Mouse (Mus musculus) ES-CJ7 (cell line): ENCODE data around the gene Ret.

Experiments used
- DNase-seq: peaks from one replicate; pipeline ENCODE4 v3.0.0; 2011; ENCODE audit warnings: low read depth, low spot score

Ret gene

DNA sequence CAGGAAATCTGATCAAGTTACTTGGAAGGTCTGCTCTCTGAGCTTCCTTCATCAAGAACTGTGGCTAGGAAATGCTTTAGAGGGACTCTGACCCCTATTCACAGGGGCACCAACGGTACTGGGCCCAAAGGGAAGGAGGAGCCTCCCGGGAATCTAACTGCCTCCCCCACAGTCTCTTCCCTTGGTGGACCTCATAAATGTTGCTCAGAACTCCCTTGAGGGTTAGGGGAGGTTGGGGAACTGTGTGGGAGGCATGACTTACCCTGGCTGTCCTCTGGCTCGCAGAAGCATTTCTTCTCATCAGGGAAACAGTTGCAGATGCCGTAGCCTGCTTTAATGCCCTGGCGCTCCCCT is 23.6 kb downstream of the Ret start:
- no peak for DNase-seq

DNA sequence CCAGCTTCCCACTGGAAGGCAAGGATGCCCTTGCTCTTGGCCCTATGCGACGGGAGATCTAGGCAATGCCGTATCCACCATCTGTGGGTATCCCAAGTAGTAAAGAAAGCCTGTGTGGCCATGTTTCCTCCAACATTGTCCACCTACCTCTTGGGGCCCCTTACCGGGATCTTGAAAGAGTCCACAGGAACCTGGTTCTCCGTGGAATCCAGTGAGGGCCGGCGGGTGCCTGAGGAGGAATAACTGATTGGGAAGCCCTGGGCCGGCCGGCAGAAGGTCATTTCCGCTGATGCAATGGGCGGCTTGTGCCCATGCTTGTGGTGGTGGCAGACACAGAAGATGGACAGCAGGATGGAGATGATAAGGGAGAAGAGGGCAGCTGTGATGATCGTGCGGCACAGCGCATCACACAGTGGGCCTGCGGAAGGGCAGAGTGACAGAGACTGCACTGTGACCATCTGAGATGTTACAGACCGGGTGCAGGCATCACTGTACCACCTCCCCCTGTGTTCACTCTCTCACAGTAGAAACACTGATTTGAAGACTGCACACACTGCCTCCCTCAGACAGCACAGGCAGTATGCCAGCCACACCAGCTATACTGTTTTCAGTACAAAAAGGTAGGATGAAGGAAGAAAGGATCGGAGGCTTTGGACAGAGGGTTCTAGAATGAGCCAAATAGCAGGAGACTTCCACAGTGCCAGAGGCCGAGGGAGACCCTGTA is 24.1 kb downstream of the Ret start:
- DNase-seq = no peak

DNA sequence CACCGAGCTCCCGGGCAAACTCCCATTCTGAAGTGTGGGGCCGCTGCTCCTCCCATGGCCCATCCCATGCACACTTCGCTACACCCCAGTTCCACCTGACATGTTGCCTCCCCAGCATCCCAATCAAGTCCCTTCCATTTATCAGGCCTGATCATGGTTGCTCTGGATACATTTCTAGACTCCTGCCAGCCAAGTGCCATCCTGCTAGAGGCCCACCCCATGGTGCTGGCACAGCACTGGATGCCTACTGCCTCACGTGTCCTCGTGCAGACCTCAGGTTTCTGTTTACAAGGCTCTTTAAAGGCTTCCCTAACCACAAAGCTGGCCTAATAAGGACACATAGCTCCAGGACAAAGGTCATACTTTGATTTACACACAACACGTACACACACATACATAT is 26.1 kb downstream of the Ret start:
- no peak for DNase-seq

DNA sequence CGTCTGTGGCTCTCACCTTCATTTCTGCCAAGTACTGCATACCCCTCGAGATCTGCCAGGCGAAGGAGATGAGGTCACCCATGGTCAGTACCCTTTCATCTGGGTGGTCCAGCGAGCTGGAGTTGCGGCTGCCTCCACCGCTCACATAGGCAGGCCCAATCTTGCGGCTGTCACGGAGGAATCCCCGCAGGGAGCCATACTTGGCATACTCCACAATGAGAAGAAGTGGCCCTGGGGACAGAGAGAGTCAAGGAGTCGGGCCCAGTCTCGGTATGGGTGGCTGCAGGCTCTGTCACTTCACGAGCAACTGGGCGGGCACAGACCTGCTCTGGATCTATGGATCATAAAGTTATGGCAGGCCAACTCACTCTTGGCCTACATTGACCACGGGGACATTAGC is 29.4 kb downstream of the Ret start:
- no peak for DNase-seq

DNA sequence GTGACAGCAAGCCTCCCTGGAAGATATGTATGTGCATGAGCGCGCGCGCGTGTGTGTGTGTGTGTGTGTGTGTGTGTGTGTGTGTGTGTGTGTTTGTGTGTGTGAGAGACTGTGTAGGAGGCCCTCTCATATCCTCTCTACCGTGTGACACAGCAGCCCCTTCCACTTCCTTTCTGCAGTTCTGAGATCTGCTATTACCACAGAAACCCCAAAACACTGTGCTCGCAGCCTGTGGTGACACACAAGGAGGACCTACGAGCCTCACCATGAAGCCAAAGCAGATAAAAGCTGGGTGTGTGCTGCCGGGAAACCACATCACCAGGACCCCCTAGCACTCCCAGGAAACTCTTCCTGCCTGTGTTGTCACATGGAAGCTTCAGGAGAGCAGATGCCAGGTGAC is 30.5 kb downstream of the Ret start:
- DNase-seq = no peak

DNA sequence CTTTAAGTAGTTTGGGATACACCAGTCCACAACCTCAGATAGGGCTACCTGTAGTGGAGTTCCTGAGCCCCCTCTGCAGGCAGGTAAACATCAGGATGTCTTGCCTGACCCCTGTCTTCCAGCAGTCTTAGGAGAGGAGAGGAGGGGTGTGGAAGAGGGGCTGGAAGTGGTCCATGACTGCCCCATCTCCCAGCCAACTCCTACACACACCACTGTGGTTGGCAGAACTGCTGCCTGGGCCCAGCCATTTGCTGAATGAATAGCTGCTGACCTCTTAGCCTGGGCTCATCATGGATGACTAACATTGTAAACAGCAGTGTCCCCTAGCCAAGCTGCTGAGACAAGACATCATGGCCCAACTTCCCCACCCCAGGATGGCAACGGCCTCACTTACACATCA is 32.0 kb downstream of the Ret start:
- no peak for DNase-seq

DNA sequence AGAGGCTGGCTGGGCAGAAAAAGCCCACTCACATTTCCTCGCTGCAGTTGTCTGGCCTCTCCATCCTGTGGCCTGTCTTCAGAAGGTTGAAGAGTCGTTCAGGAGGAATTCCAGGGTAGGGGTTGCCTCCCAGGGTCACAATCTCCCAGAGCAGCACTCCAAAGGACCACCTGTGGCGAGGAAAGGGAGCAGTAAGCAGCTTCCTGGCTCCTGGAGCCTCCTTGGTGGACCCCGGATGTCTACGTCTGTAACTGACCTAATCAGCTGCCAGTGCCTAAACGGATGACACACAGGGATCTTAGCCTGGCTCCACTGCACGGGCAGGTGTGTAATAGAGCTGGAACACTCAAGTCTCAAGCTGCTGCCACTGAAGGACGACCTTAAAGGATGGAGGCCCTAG is 32.8 kb downstream of the Ret start:
- no peak for DNase-seq

DNA sequence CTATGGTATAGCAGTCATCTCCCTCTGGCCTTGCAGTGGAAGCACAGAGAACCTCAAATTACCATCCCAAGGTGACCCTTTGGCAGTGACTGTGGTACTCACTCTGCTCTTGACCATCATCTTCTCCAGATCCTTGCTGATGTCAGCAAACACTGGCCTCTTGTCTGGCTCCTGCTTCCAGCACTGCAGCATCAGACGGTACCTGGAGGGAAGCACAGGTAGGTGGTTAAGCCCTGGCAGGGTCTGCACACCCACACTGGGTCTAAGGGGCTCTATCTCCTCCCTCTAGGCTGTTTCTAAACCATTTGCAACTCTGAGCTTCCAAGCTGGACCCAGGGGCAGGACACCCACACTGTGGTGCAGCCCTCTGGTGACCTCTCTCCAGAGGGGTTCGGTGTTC is 34.4 kb downstream of the Ret start:
- DNase-seq = no peak

DNA sequence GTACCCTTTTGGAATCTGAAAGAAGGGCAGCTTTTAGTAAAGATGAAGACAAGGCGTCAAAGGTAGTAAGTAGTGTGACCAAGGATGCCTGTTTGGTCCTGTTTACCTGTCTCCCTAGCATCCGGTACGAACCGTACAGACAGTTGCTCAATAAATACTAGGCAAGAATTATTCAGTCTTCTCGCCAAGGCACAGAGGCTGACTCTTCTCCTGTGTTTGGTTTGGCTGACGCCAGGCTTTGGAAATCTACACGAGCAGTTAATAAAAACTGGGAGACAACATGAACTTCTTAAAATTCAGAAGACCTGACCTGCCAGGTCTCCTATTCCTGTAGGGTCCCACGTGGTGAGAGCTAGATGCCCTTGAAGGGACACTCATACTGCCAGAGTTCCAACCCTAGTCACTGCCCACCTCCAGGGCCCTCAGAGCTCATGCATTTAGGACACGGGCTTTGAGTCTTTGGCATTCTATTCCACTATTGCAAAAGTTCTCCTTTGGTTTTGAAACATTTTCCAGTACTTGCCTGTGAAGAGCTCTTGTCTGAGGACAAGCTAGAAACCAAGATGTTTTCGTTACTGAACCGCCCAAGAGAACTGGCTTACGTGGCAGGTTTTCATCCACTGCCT is 34.9 kb downstream of the Ret start:
- no peak for DNase-seq

DNA sequence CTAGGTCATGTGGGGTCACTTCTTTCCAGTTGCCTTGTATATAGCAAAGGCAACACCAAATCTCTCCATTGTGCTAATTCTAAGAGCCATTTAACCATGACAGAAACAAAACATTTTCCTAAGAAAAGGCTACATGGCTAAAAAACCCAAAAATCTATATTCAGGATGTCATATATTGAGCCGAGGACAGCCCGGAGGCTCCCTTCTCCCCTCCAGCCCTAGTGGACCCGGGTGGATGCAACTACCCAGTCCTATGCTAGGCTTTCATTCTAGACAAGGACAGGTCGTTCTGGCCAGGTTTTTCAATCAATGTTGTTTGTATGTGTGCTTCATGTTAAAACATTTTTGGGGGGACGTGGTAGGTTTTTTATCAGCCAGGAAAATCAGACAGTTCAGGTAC is 44.4 kb downstream of the Ret start:
- DNase-seq = no peak

DNA sequence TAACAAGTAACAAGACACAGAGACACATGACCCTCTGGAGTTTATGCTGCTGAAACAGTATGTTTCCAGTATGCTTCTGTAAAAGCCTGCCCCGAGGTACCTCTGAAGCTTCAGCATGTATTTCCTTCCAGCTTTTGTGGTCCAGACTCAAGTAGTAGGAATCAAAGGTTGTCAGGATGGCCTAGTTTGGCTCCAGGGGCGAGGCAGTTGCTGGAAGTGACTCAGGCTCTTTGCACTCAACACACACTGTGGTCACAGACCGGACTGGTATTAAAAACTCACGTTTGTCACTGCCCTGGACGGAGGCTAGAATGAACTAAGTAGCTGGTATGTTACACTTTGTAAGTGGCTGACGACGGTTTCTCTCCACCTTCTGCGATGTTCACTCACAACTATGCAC is 46.5 kb downstream of the Ret start:
- no peak for DNase-seq

DNA sequence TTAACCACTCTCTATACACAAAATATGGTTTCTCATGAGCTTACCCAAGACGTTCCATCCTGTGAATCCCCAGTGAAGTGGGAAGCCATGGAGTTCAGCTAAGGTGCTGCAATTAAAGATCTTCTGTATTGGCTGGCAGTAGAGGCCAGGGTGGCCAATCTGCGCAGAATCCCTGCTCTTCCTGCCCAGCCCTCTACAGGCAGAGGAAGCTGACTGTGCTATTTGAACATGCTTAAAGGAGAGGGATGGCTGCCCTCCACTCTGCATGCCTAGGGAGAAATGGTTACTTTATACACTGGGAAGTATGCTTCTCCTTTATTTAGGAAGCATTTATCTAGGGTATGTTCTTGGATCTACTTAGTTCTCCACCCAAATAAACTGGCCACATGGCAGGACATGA is 47.0 kb downstream of the Ret start:
- no peak for DNase-seq

DNA sequence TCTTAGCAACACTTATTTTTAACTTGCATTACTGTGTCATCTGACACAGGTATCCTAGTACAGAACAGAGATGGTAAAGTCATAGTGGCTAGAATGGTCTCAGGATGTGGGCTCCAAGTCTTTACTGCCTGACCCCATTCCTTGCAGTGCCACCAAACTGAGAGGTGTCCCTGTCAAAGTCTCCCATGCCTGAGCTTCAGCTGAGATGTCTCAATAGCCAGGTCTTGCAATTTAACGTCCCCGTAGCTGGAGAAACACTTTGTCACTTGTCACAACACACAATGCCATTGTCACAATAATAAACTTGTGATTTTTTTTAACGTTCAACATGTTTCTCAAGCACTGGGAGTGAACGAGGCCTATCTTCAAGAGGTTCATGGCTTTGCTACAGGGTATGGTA is 47.4 kb downstream of the Ret start:
- no peak for DNase-seq

DNA sequence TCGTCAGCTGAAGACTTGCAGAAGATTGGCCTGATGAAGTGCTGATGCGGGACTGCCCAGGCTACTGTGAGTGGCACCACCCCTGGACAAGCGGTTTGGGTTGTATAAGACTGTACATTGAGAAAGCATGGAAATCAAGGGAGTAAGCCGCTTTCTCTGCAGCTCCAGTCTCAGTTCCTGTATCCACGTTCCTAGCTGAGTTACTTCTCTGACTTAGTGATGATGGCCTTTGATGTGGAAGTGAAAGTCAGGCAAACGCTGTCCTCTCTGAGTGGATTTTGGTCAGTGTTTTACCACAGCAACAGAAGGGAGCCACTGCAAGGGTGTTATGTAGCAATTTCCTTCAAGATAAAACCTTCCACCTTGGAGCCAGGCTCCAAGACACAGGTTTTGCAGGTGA is 56.6 kb downstream of the Ret start:
- DNase-seq = no peak

DNA sequence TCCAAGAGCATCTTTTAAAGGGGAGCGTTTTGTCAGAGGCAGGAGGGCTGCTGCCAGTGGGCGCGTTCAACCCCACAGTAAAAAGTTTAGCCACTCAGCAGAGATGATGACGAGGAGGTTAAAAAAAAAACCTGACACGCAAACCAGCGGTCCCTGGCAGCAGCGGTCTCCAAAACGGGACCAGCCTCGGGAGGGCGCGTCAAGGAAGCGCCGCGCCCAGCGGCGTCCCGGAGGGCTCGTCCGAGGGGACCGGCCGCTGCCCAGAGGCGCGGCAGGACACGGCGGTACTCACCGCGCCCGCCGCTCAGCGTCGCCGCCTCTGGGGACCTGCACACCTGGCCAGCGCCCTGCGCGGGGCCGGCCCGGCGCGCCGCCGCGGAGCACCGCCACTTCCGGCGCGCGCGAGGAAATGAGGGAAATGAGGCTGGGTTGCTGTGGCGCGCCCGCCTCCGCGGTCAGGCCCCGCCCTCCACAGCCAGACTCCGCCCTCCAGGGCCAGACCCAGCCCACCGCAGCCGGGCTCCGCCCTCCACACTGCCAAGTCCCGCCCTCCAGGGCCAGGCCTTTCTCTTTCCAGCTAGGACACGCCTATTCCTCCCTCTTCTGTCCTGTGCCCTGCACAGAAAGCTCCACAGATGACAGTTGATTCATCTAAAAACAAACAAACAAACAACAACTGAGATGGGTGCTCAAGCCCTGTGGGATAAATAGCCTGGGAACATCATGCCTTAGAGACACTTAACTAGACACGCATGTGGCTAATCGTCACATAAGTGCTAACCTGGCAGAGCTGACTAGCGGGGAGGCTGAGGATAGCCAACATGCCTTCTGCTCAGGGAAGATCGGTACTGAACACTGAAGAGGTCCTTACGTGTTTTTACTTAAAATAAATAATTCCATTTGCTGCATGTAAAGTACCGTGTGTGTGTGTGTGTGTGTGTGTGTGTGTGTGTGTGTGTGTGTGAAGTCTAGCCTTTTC is 58.5 kb downstream of the Ret start, which contains the start of gene Csgalnact2:
Csgalnact2 (minus strand) TSS at position 410 of the 979 bp plus-strand sequence.
- DNase-seq = peak; percentile 92

DNA sequence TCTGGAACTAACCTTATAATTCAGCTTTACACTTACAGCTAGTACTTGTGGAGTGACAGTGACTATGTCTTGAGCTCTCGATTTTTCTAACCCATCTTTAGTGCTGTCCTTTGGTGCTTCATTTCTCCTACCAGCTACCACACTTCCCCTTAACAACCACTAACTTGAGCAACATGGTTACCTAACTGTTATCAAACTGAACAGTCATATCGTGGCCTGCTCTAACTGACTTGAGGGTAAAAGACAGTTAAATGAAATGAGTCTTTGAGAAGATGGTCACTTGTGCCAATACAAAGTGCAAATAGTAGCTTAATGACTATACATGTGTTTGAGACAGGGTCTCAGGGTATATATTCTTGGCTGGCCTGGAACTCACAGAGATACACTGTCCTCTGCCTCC is 60.4 kb downstream of the Ret start:
- DNase-seq = no peak

DNA sequence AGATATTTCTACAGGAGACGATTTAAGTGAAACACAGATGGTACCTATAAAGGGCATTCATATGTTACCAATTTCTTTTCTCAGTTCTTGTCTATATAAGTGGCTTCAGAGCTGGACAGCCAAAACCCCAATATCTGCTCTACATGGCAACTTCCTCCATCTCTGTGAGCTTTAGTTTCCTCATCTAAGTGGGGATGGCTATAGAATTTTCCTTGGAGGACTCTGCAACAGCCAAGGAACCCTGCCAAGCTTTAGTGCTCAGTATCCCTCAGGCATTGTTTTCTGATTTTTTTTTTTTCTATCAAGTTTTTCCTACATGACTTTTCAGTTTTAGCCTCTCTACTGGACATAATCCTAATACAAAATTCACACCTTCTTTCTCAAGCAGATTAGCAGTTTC is 63.1 kb downstream of the Ret start:
- no peak for DNase-seq

DNA sequence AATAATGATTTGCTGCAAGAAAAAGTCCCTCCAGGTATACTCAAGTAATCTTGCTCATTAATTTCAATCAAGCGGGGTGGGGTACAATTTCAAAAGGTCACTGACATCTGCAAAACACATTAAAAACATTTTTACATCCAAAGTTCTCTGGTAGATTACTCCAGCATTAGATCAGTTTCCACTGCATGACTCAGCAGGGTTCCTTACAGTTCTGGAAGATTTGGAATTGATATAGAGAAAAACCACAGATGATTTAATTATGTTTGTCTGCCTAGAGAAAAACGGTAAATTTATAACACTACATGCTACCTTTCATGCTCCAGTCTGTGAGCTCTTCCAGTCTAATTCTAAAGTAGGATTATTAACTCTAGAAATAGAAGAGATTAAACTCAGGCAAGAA is 67.5 kb downstream of the Ret start:
- no peak for DNase-seq

DNA sequence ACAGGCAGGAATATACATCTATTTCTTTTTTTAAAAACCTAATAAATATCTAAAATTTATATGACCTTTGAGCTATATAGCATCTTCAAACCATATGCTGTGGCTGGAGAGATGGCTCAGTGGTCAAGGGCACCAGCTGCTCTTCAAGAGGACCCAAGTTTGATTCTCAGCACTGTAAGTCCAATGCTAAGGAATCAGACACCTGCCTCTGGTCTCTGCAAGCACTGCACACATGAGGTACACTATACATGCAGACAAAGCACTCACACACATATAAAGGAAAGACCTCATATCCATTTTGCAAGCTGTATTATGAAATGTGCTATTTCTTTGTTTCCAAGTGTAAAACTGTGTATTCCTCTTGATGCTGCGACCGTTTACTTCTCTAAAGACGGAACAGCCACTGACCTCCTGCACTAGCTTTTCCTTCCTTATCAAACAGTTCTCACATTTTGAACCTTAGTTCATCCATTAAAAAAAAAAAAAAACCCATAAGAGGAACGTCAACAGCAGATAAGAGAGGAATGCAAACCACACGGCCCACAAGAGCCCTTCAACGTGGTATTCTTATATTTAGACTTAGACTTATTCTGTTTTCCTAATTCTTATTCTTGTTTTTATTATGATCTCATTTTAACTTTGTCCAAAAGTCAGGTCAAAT is 69.6 kb downstream of the Ret start:
- DNase-seq = no peak

DNA sequence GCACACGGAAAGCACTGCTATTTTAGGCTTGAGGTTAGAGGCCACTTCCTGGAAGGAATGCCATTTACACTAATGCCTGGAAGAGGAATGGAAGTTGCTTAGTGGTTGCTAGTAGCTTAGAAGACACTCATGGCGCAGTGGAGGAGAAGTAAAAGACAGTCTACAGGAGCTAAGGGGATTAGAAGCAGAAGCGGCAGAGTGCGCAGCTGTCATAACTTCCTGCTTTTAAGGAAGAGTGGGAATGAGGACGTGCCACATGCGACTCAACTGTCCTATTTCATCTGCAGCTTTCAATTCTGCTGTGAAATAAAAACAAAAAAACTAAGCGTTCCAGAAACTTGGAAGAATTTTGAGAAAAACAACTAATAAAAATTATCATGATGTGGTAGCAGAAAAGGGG is 70.3 kb downstream of the Ret start:
- no peak for DNase-seq

DNA sequence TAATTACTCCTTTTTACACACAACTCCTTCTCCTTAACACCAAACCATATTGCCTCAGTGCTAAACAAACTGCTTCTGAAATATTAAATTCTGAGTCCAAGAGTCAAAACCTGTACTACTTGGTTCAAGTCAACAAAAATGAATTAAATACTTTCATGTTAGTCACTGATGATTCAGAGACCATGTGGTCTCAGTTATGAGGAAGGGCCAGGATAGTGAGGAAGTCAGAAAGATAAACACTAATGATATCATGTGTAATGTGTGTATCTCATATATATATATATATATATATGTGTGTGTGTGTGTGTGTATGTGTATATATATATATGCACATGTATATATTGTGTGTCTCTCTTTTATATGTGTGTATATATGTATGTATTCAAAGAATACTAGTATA is 70.9 kb downstream of the Ret start:
- no peak for DNase-seq

DNA sequence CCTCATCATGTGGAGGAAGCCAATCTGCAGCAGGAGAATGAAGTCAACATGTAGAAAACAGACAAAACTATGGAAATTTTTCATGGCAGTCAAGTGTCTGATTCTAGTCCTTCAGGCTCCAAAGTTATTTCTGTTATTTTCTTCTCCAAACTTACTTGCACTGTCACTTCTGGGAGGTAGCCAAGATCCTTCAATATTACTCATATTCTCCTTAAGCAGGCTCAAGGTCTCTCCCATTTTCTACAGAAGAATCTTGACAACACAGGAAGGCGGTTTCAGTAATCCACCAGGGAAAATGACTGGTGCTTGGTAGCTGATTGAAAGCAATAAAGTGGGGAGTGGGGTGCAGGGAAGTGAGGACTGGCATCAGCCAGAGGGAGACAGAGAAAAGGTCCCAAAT is 74.8 kb downstream of the Ret start:
- no peak for DNase-seq
